Mouse (Mus musculus) embryonic facial prominence, embryonic 12.5 days (tissue): ENCODE measurements at regions not wholly inside any gene's neighbourhood (a gene's known extent, or its start where the extent isn't known, plus 50 kb on each side); places are given as distances from the start of the nearest gene placed in this dataset.

Experiments used
- ATAC-seq: fragments of 200-750 bp; cut with Nextera tagmentation; 2 replicates; pipeline ENCODE4 v1.8.0; 2017; ENCODE audit not compliant: insufficient number of reproducible peaks, insufficient read depth, low FRiP score, low TSS enrichment
- H3K27ac ChIP-seq: fragments of 300-500 bp; sonication (generic); 2 replicates; pipeline ENCODE4 v1.5.1; 2016; ENCODE audit warnings: mild to moderate bottlenecking
- H3K27me3 ChIP-seq: fragments of 300-500 bp; sonication (generic); 2 replicates; pipeline ENCODE4 v1.6.1; 2016; ENCODE audit warnings: mild to moderate bottlenecking, moderate library complexity
- H3K36me3 ChIP-seq: fragments of 300-500 bp; sonication (generic); 2 replicates; pipeline ENCODE4 v1.6.1; 2016; ENCODE audit warnings: mild to moderate bottlenecking
- H3K4me1 ChIP-seq: fragments of 300-500 bp; sonication (generic); 2 replicates; pipeline ENCODE4 v1.6.1; 2016
- H3K4me2 ChIP-seq: fragments of 300-500 bp; sonication (generic); replicated peaks from 2 replicates; pipeline ENCODE4 v1.6.1; 2016; ENCODE audit warnings: mild to moderate bottlenecking, moderate library complexity
- H3K4me3 ChIP-seq: fragments of 300-500 bp; sonication (generic); 2 replicates; pipeline ENCODE4 v1.5.1; 2016; ENCODE audit warnings: mild to moderate bottlenecking
- H3K9ac ChIP-seq: fragments of 300-500 bp; sonication (generic); 2 replicates; pipeline ENCODE4 v1.6.1; 2016; ENCODE audit warnings: mild to moderate bottlenecking, moderate library complexity
- H3K9me3 ChIP-seq: fragments of 300-500 bp; sonication (generic); 2 replicates; pipeline ENCODE4 v1.6.1; 2016; ENCODE audit warnings: mild to moderate bottlenecking, moderate library complexity
- WGBS: fragments of 180-500 bp; shearing (Covaris S2); methylation state at CpG from one replicate; pipeline ENCODE4 v1.1.7; 2016; 5-methylcytosine and 5-hydroxymethylcytosine counted together

- WGBS, result 66% methylated on average over 3 of the region's 3 CpGs
- no peaks in the 10 kb centered on the region for H3K27me3 ChIP-seq
- H3K9ac ChIP-seq, result no peak overlapping the region
- peaks cover 12% of the 10 kb centered on the region for H3K4me1 ChIP-seq
- no peak overlapping the region for H3K4me3 ChIP-seq
- no peak for ATAC-seq
- no peak overlapping the region for H3K4me2 ChIP-seq
- H3K27ac ChIP-seq, result no peak overlapping the region
- H3K9me3 ChIP-seq, result no peaks in the 10 kb centered on the region
- no peaks in the 10 kb centered on the region for H3K36me3 ChIP-seq
Observed at GRCm38 (mm10) chr4:105402021-105402420, 244.9 kb downstream of the Plpp3 start.

DNA sequence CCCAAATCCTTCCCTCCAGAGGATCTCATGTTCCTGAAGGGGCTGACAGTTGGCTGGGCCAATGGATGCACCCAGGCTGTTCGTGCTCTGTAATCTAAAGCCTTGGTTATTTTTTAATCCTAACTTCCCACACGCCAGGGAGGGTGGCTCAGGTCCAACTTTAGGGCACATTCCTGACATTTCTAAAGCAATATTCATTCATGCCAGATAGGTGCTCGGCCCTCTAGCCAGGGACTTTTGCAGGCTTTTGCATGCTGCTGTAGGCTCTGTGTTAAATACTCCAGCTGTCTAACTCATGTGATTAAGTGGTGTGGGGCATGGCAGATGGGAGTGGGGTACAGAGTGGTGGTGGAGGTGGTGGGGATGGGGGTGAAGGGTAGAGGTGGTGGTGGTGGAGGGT is 246.0 kb downstream of the Plpp3 start:
- H3K9ac ChIP-seq, result no peak overlapping the region
- WGBS, result 28% methylated on average over 3 of the region's 3 CpGs
- H3K4me2 ChIP-seq, result no peak overlapping the region
- H3K4me3 ChIP-seq, result no peak overlapping the region
- no peak for ATAC-seq
- peaks cover 12% of the 10 kb centered on the region for H3K4me1 ChIP-seq
- H3K36me3 ChIP-seq, result no peaks in the 10 kb centered on the region
- no peaks in the 10 kb centered on the region for H3K27me3 ChIP-seq
- H3K9me3 ChIP-seq, result no peaks in the 10 kb centered on the region
- no peak overlapping the region for H3K27ac ChIP-seq

DNA sequence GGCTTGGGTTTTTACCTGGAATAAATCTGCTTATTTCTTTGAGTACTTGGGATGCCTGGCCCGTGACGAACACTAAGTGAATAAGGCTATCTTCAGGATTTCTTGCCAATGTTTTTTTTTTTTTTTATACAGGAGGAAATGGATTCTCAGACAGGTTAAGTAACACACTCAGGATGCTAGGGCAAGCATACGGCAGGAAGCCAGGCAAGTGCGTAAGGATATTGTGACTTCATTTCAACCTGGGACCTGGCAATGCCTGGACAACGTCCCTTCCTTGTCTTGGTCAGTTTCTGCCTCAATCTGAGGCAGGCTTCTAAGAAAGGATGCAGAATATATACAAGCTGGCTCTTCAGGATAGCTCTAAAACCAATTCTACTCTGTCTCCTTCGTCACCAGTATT is 246.5 kb downstream of the Plpp3 start:
- ATAC-seq, result no peak
- no peaks in the 10 kb centered on the region for H3K36me3 ChIP-seq
- H3K27ac ChIP-seq, result no peak overlapping the region
- H3K4me1 ChIP-seq, result peaks cover 12% of the 10 kb centered on the region
- H3K9ac ChIP-seq, result no peak overlapping the region
- no peaks in the 10 kb centered on the region for H3K9me3 ChIP-seq
- H3K4me3 ChIP-seq, result no peak overlapping the region
- H3K27me3 ChIP-seq, result no peaks in the 10 kb centered on the region
- WGBS, result 87% methylated on average over 6 of the region's 6 CpGs
- no peak overlapping the region for H3K4me2 ChIP-seq

DNA sequence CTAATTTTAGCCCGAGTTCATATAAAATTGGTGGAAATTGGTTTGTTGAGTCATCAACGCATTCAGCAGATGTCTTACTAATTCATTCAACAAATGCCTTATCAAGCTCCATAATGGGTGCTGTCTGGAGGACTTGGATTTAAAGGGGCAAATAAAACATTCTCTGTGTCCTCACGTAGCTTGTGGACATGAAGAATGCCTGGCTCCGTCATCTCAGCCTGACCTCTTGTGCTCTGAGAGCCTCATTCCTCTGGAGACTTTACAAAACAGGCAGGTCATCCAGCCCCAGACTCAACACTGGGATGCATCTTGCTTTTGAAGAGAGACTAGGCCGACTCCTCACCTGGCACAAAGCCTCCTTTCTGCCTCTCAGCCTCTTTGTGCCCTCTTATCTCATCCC is 248.6 kb downstream of the Plpp3 start:
- Histone ChIP-seq H3K27ac (no peak overlapping the region), H3K27me3 (no peaks in the 10 kb centered on the region), H3K4me2 (no peak overlapping the region), H3K9me3 (no peaks in the 10 kb centered on the region), H3K9ac (no peak overlapping the region), H3K36me3 (no peaks in the 10 kb centered on the region), H3K4me3 (no peak overlapping the region), H3K4me1 (peaks cover 17% of the 10 kb centered on the region)
- no peak for ATAC-seq
- 84% methylated on average over 5 of the region's 5 CpGs for WGBS

DNA sequence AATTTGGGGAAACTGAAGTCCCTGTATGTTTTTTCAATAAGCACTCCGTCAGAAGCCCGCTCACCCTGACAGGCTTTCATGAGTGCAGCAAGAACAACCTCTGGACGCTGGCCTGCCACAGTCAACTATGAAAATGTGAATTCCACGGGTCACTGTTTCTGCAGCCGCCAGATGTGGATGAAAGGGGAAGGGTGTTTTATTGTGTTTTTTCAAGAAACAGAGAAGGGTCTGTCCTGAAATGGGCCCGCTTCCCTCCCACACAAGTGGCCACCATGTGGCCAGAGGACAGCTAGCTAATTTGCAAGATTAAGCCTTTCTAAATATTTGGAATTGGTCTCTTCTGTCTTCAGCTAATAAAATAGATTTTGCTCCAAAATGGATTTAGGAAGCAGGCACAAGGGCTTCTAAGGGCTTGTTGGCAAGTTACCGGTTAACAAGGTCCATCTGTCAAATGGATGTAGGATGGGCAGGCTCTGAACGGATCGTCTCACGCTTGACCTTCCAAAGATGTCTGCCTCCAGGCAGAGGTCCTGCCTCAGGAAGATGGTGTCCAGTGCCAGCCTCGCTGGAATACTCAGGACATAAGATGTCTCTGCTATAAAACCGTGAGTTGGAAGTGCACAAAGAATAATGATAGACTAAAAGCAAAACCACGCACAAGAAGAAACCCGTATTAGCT is 249.8 kb downstream of the Plpp3 start:
- WGBS, result 26% methylated on average over 14 of the region's 14 CpGs
- no peak for ATAC-seq
- Histone ChIP-seq H3K4me2 (no peak overlapping the region), H3K27ac (peak overlapping the region; percentile 38; the same call in 1 of the 2 replicates), H3K9me3 (no peaks in the 10 kb centered on the region), H3K36me3 (no peaks in the 10 kb centered on the region), H3K4me1 (peaks cover 17% of the 10 kb centered on the region), H3K4me3 (no peak overlapping the region), H3K27me3 (no peaks in the 10 kb centered on the region), H3K9ac (no peak overlapping the region)

DNA sequence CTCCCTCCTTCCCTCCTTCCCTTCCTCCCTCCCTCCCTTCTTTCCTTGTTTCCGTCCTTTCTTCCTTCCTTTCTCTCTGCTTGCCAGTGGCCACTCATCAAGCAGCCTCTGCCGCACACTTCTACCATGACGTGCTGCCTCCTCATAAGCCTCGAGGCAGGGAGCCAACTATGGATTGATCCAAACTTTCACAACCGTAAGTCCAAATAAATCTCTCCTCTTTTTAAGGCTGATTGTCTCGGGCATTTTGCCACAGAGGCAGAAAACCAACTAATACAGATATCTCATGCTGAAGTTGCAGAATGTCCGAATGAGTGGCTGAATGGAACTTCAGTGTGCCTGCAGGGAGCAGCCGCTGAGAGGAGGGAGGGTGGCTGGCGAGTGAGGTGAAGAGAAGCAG is 251.7 kb downstream of the Plpp3 start:
- no peaks in the 10 kb centered on the region for H3K27me3 ChIP-seq
- H3K4me1 ChIP-seq, result peaks cover 11% of the 10 kb centered on the region
- no peak overlapping the region for H3K4me2 ChIP-seq
- no peak for ATAC-seq
- H3K9me3 ChIP-seq, result no peaks in the 10 kb centered on the region
- 81% methylated on average over 9 of the region's 9 CpGs for WGBS
- H3K36me3 ChIP-seq, result no peaks in the 10 kb centered on the region
- no peak overlapping the region for H3K27ac ChIP-seq
- H3K9ac ChIP-seq, result no peak overlapping the region
- H3K4me3 ChIP-seq, result no peak overlapping the region

DNA sequence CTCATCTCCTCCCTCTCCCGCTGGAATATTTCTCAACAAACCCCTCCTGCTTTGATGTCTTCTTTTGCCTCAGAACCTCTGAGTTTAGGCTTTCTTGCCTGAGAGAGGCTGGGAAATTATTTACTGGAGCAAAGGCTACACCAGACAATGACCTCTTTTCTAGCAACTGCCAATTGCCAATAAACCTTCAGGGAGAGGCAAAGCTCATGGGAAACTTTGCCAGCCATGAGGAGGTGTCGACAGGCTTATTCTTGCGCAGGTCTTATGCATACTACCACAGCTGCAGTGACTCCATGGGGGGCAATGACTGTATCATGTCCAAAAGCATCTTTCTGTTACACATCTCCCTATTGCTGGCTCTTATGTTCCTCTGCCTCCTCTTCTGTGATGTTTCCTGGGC is 260.0 kb downstream of the Plpp3 start:
- no peak overlapping the region for H3K9ac ChIP-seq
- no peaks in the 10 kb centered on the region for H3K27me3 ChIP-seq
- H3K4me1 ChIP-seq, result no peaks in the 10 kb centered on the region
- no peak overlapping the region for H3K4me2 ChIP-seq
- H3K27ac ChIP-seq, result no peak overlapping the region
- ATAC-seq, result no peak
- H3K9me3 ChIP-seq, result no peaks in the 10 kb centered on the region
- no peak overlapping the region for H3K4me3 ChIP-seq
- WGBS, result 92% methylated on average over 3 of the region's 3 CpGs
- H3K36me3 ChIP-seq, result no peaks in the 10 kb centered on the region

- Histone ChIP-seq H3K9ac (no peak overlapping the region), H3K27ac (no peak overlapping the region), H3K4me3 (no peak overlapping the region), H3K9me3 (no peaks in the 10 kb centered on the region), H3K4me2 (no peak overlapping the region), H3K27me3 (no peaks in the 10 kb centered on the region), H3K36me3 (no peaks in the 10 kb centered on the region), H3K4me1 (no peaks in the 10 kb centered on the region)
- no peak for ATAC-seq
- 47% methylated on average over 7 of the region's 7 CpGs for WGBS
Observed at GRCm38 (mm10) chr4:105422466-105422865, 265.3 kb downstream of the Plpp3 start.

DNA sequence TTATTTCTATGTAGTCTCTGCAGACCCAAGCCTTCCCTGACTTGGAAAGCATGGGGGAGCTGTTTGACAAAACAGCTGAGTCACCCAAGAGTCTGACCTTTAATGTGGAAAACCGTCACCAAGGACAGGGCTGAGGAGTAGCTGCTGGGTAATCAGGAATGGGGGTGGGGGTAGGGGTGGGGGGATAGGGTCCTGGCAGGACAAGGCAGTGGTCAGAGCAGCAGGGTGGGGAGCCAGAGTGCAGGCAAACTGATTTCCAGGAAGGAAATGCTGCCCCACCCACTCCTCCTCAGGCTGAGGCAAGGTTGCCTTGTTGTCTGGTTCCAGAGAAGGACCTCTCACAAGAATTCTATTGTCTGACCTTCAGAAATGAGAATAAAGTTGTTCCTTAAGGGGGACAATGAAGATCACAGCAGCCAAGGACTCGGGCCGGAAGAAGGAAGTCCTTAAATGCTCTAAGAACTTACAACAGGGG is 266.6 kb downstream of the Plpp3 start:
- H3K27me3 ChIP-seq, result no peaks in the 10 kb centered on the region
- H3K9ac ChIP-seq, result no peak overlapping the region
- H3K4me3 ChIP-seq, result no peak overlapping the region
- no peak for ATAC-seq
- no peak overlapping the region for H3K27ac ChIP-seq
- no peaks in the 10 kb centered on the region for H3K9me3 ChIP-seq
- H3K4me1 ChIP-seq, result peaks cover 6% of the 10 kb centered on the region; the same call in 1 of the 2 replicates
- H3K4me2 ChIP-seq, result no peak overlapping the region
- WGBS, result 75% methylated on average over 3 of the region's 3 CpGs
- H3K36me3 ChIP-seq, result no peaks in the 10 kb centered on the region

GRCm38 (mm10) chr4:105425086-105425485 is 267.9 kb downstream of the Plpp3 start:
- H3K27me3 ChIP-seq, result no peaks in the 10 kb centered on the region
- H3K4me1 ChIP-seq, result peaks cover 6% of the 10 kb centered on the region; the same call in 1 of the 2 replicates
- no peaks in the 10 kb centered on the region for H3K9me3 ChIP-seq
- no peak overlapping the region for H3K4me3 ChIP-seq
- H3K4me2 ChIP-seq, result no peak overlapping the region
- no peak for ATAC-seq
- 57% methylated on average over 6 of the region's 6 CpGs for WGBS
- H3K36me3 ChIP-seq, result no peaks in the 10 kb centered on the region
- no peak overlapping the region for H3K9ac ChIP-seq
- no peak overlapping the region for H3K27ac ChIP-seq

DNA sequence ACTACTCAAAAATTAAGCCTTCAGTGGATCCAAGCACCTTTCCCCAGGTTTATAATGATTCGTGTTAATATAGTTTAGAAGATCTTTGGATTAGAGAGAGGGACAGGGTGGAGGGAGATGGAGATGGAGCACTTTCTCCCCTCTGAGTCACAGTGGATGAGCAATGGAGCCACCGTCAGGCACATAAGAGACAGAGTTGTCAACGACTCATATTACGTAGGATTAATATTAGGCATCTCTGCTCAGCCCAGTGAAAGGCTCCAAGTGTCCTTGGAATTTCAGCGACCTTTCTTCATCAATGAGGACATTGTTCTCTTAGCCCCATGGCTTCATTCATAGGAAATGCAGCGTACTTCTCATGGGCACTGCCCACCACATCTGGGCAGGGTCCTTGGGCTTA is 270.4 kb downstream of the Plpp3 start:
- 51% methylated on average over 6 of the region's 6 CpGs for WGBS
- H3K4me1 ChIP-seq, result peaks cover 6% of the 10 kb centered on the region; the same call in 1 of the 2 replicates
- no peaks in the 10 kb centered on the region for H3K9me3 ChIP-seq
- H3K36me3 ChIP-seq, result no peaks in the 10 kb centered on the region
- no peak overlapping the region for H3K4me2 ChIP-seq
- no peak overlapping the region for H3K27ac ChIP-seq
- no peak for ATAC-seq
- H3K9ac ChIP-seq, result no peak overlapping the region
- H3K27me3 ChIP-seq, result no peaks in the 10 kb centered on the region
- no peak overlapping the region for H3K4me3 ChIP-seq

GRCm38 (mm10) chr4:105429381-105430100 is 272.4 kb downstream of the Plpp3 start:
- no peak overlapping the region for H3K4me2 ChIP-seq
- H3K4me1 ChIP-seq, result peaks cover 6% of the 10 kb centered on the region; the same call in 1 of the 2 replicates
- H3K36me3 ChIP-seq, result no peaks in the 10 kb centered on the region
- H3K27ac ChIP-seq, result no peak overlapping the region
- no peak for ATAC-seq
- 87% methylated on average over 6 of the region's 6 CpGs for WGBS
- H3K9ac ChIP-seq, result no peak overlapping the region
- no peak overlapping the region for H3K4me3 ChIP-seq
- no peaks in the 10 kb centered on the region for H3K27me3 ChIP-seq
- H3K9me3 ChIP-seq, result no peaks in the 10 kb centered on the region
